Mouse (Mus musculus): ENCODE measurements around the gene Ranbp6. TPM values are rescaled to one million over a fixed set of nuclear protein-coding genes. Genes with fewer than 3 reads are reported as not detected.
A peak's percentile ranks its signal among the peaks of the same experiment; 100 is the strongest.

Gene Ranbp6
- total RNA-seq, 2 experiments from 2014 or later = 11.6 to 13.8 TPM

GRCm38 (mm10) chr19:29820966-29821365 is 8.2 kb upstream of the Ranbp6 start:
- intact Hi-C loops (cut with DNase I) = loop anchor here (2.0 to 5.0 kb wide), 2 partner anchors 89 to 136 kb away; no protein-coding TSS in a partner anchor
- DNase-seq = peak in 1 of 2 experiments; percentile 19

GRCm38 (mm10) chr19:29810022-29810421 is 2.8 kb downstream of the Ranbp6 start:
- intact Hi-C loops (cut with DNase I) = loop anchor here (5.0 kb wide), 1 partner anchor 222 kb away; the partner anchor contains the start of gene Uhrf2
- no peak for DNase-seq

- intact Hi-C loops (cut with DNase I) = loop anchor here (10.0 kb wide), 1 partner anchor 451 kb away; no protein-coding TSS in a partner anchor
- peak; percentile 97 to 98 for DNase-seq
Measured at GRCm38 (mm10) chr19:29805917-29806785, 6.6 kb downstream of the Ranbp6 start, which contains the start of gene 9930021J03Rik. Gene 9930021J03Rik, minus strand, starts transcription at chr19:29805989.

GRCm38 (mm10) chr19:29805101-29805916 is 7.5 kb downstream of the Ranbp6 start:
- peak; percentile 60 to 66 for DNase-seq
- intact Hi-C loops (cut with DNase I) = loop anchor here (10.0 kb wide), 1 partner anchor 451 kb away; no protein-coding TSS in a partner anchor

GRCm38 (mm10) chr19:29803946-29804345 is 8.8 kb downstream of the Ranbp6 start:
- intact Hi-C loops (cut with DNase I) = loop anchor here (10.0 kb wide), 1 partner anchor 449 kb away; no protein-coding TSS in a partner anchor

GRCm38 (mm10) chr19:29797371-29797770 is 15.4 kb downstream of the Ranbp6 start:
- intact Hi-C loops (cut with DNase I) = no loop called here
- no peak for DNase-seq

More at GRCm38 (mm10) chr19:29803946-29804345, 8.8 kb downstream of the Ranbp6 start:
- DNase-seq = no peak

GRCm38 (mm10) chr19:29787997-29788396 is 24.8 kb downstream of the Ranbp6 start:
- intact Hi-C loops (cut with DNase I) = no loop called here
- DNase-seq = no peak

- DNase-seq = no peak
- intact Hi-C loops (cut with DNase I) = no loop called here
Measured at GRCm38 (mm10) chr19:29782914-29783313, 29.9 kb downstream of the Ranbp6 start.

Other genes with a start within 250 kb of the Ranbp6 start
- gene Ermp1, start 164.6 kb downstream of the Ranbp6 start, total RNA-seq (2021) = 1 to 10 TPM; 8.2 to 8.6 TPM
- 1 to 10 TPM in 1 of 2 experiments, not detected in 1; 1.2 TPM for gene Mlana, start 115.2 kb downstream of the Ranbp6 start, total RNA-seq (2021)
- 10 to 100 TPM; 11.1 to 13.0 TPM for gene 9930021J03Rik, start 7.0 kb downstream of the Ranbp6 start, total RNA-seq (2021)
- gene Il33, start 112.1 kb upstream of the Ranbp6 start, total RNA-seq (2021) = 1 to 10 TPM; 6.1 to 7.0 TPM
- gene Trpd52l3, start 190.8 kb upstream of the Ranbp6 start, total RNA-seq (2021) = not detected
- 10 to 100 TPM; 21.8 to 25.0 TPM for gene Uhrf2, start 217.5 kb upstream of the Ranbp6 start, total RNA-seq (2021)

Measured in heart, postnatal 36 days (tissue).